Mouse (Mus musculus) lung, postnatal 0 days (tissue): ENCODE measurements around the gene Irx2. TPM values are rescaled to one million over a fixed set of nuclear protein-coding genes. Genes with fewer than 3 reads are reported as not detected.

Experiments used
- ATAC-seq: fragments of 200-750 bp; cut with Nextera tagmentation; 2 replicates; pipeline ENCODE4 v1.8.0; 2017; ENCODE audit warnings: moderate library complexity
- DNase-seq: peaks from one replicate; pipeline ENCODE4 v3.0.0-alpha.2; 2016; ENCODE audit warnings: low spot score
- H3K27ac ChIP-seq: fragments of 300-500 bp; sonication (generic); 2 replicates; pipeline ENCODE4 v1.5.1; 2014; ENCODE audit warnings: antibody characterized with exemption, mild to moderate bottlenecking, low read length, mixed read lengths
- H3K27me3 ChIP-seq: fragments of 300-500 bp; sonication (generic); replicated peaks from 2 replicates; pipeline ENCODE4 v1.6.1; 2014; ENCODE audit warnings: low read length, mixed read lengths; ENCODE audit not compliant: insufficient read depth
- H3K36me3 ChIP-seq: fragments of 300-500 bp; sonication (generic); 2 replicates; pipeline ENCODE4 v1.6.1; 2014; ENCODE audit warnings: low read length, mixed read lengths; ENCODE audit not compliant: insufficient read depth
- H3K4me1 ChIP-seq: fragments of 300-500 bp; sonication (generic); 2 replicates; pipeline ENCODE4 v1.6.1; 2014; ENCODE audit warnings: antibody characterized with exemption, low read depth, low read length, mixed read lengths; ENCODE audit not compliant: insufficient read depth
- H3K4me2 ChIP-seq: fragments of 300-500 bp; sonication (generic); replicated peaks from 2 replicates; pipeline ENCODE4 v1.6.1; 2014; ENCODE audit warnings: low read depth, mild to moderate bottlenecking, low read length, moderate library complexity, mixed read lengths
- H3K4me3 ChIP-seq: fragments of 300-500 bp; sonication (generic); 2 replicates; pipeline ENCODE4 v1.5.1; 2014; ENCODE audit warnings: low read depth, low read length
- H3K9ac ChIP-seq: fragments of 300-500 bp; sonication (generic); replicated peaks from 2 replicates; pipeline ENCODE4 v1.6.1; 2014; ENCODE audit warnings: low read depth, mild to moderate bottlenecking
- H3K9me3 ChIP-seq: fragments of 300-500 bp; sonication (generic); 2 replicates; pipeline ENCODE4 v1.6.1; 2016; ENCODE audit warnings: low read length, mixed read lengths
- CTCF ChIP-seq: IDR thresholded peaks from 2 replicates; pipeline ENCODE4 v1.5.1; 2016; ENCODE audit warnings: antibody characterized with exemption, mild to moderate bottlenecking
- EP300 ChIP-seq: IDR thresholded peaks from 2 replicates; pipeline ENCODE4 v1.6.1; 2016; ENCODE audit warnings: antibody characterized with exemption, mild to moderate bottlenecking, control low read depth
- WGBS: fragments of 180-500 bp; shearing (Covaris S2); extraction: QIAGEN DNeasy Blood & Tissue Kit; methylation state at CpG from one replicate; pipeline ENCODE4 v1.1.7; 2014; 5-methylcytosine and 5-hydroxymethylcytosine counted together
- polyA plus RNA-seq: library from polyadenylated mRNA; unstranded; fragments of >200 nt; fragmentation: Nextera tagmentation; extraction: Ambion mirVana; gene quantifications from 2 replicates; pipeline ENCODE4 v1.2.1, GENCODE M21; 2015

The Irx2 gene
- polyA plus RNA-seq, 1 experiment from 2014 or later, result 40.0 TPM

DNA sequence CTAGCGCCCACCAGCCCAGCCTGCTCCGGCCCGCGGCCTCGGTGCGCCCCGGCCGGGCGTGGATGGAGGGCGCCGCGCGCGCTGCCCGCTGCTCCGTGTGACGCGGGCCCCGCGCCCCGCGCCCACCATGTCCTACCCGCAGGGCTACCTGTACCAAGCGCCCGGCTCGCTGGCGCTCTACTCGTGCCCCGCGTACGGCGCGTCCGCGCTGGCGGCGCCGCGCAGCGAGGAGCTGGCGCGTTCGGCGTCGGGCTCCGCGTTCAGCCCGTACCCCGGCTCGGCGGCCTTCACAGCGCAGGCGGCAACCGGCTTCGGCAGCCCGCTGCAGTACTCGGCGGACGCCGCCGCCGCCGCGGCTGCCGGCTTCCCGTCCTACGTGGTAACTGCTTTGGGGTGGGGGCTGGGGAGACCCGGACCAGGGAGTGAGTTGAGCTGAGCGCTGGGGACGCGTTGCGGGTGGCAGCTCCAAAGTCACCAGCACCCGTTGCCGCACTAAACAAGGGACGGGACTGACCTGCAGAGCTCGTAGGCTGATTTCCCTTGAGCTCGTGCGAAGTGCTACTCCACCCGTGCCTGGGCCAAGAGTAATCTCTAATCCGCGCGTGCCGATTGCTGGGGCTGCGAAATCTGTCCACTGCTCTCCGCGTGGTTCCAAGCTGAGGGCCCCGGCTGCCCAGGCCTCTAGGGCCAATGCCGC is 463 bp downstream of the Irx2 start:
- H3K4me1 ChIP-seq, result no peaks in the 10 kb centered on the region
- peak overlapping the region; percentile 63 for H3K9ac ChIP-seq
- H3K36me3 ChIP-seq, result no peaks in the 10 kb centered on the region
- H3K4me2 ChIP-seq, result peak overlapping the region; percentile 64
- peaks cover 31% of the 10 kb centered on the region for H3K27me3 ChIP-seq
- H3K4me3 ChIP-seq, result peak overlapping the region; percentile 56
- TF ChIP-seq CTCF (no peak), EP300 (no peak)
- DNase-seq (peak; percentile 49), ATAC-seq (peak; percentile 19)
- WGBS, result under 1% methylated on average over 53 of the region's 88 CpGs
- H3K9me3 ChIP-seq, result no peaks in the 10 kb centered on the region
- H3K27ac ChIP-seq, result peak overlapping the region; percentile 84

DNA sequence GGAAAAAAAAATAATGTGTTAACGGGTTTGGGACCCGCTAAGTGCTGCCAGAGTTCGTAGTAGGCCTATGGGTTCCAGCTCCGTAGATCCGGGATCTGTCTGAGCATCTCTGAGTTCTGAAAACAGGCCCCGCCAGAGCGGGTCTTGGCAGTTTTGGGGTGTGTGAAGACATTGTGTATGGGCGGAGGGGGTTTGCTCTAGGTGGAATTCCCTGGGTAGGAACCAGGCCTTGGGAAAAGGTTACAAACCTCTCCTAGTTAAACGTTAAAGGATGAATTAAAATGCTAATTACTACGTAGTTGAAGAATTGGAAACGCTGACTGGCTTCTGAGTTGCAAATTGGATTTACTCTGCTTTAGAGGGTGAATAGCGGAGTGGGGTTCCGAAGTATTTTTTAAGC is 1.2 kb downstream of the Irx2 start:
- TF ChIP-seq EP300 (no peak), CTCF (no peak)
- Histone ChIP-seq H3K9ac (peak overlapping the region; percentile 51), H3K36me3 (no peaks in the 10 kb centered on the region), H3K27ac (0 out of 2 replicates have a peak overlapping the region, but pooled peaks have one; percentile 47), H3K9me3 (no peaks in the 10 kb centered on the region), H3K4me2 (peak overlapping the region; percentile 64), H3K4me1 (no peaks in the 10 kb centered on the region), H3K4me3 (peak overlapping the region; percentile 56), H3K27me3 (peaks cover 29% of the 10 kb centered on the region; the same call in 1 of the 2 replicates)
- ATAC-seq, result no peak
- DNase-seq, result no peak
- 4% methylated on average over 13 of the region's 13 CpGs for WGBS

GRCm38 (mm10) chr13:72630501-72631372 is 2.1 kb downstream of the Irx2 start:
- TF ChIP-seq CTCF (no peak), EP300 (no peak)
- Histone ChIP-seq H3K27me3 (peaks cover 24% of the 10 kb centered on the region; the same call in 1 of the 2 replicates), H3K9ac (peak overlapping the region; percentile 51), H3K9me3 (no peaks in the 10 kb centered on the region), H3K36me3 (no peaks in the 10 kb centered on the region), H3K4me2 (peak overlapping the region; percentile 64), H3K4me3 (peak overlapping the region; percentile 56), H3K4me1 (no peaks in the 10 kb centered on the region), H3K27ac (no peak overlapping the region)
- WGBS, result 1% methylated on average over 60 of the region's 60 CpGs
- DNase-seq (no peak), ATAC-seq (no peak)

- H3K27ac ChIP-seq, result no peak overlapping the region
- no peaks in the 10 kb centered on the region for H3K9me3 ChIP-seq
- WGBS, result 1% methylated on average over 62 of the region's 62 CpGs
- DNase-seq, result no peak
- no peaks in the 10 kb centered on the region for H3K36me3 ChIP-seq
- TF ChIP-seq EP300 (no peak), CTCF (peak; percentile 5; the same call in 1 of the 2 replicates)
- H3K4me1 ChIP-seq, result no peaks in the 10 kb centered on the region
- peak overlapping the region; percentile 51 for H3K9ac ChIP-seq
- H3K4me2 ChIP-seq, result peak overlapping the region; percentile 64
- peak overlapping the region; percentile 56 for H3K4me3 ChIP-seq
- peaks cover 24% of the 10 kb centered on the region; the same call in 1 of the 2 replicates for H3K27me3 ChIP-seq
- no peak for ATAC-seq
Observed at GRCm38 (mm10) chr13:72631373-72632021, 2.9 kb downstream of the Irx2 start.

- TF ChIP-seq CTCF (no peak), EP300 (no peak)
Observed at GRCm38 (mm10) chr13:72632361-72632760, 3.7 kb downstream of the Irx2 start.

More at GRCm38 (mm10) chr13:72632361-72632760, 3.7 kb downstream of the Irx2 start:
- no peak for ATAC-seq
- no peaks in the 10 kb centered on the region for H3K9me3 ChIP-seq
- H3K27ac ChIP-seq, result no peak overlapping the region
- H3K4me2 ChIP-seq, result peak overlapping the region; percentile 64
- H3K9ac ChIP-seq, result peak overlapping the region; percentile 51; the same call in 1 of the 2 replicates
- H3K36me3 ChIP-seq, result no peaks in the 10 kb centered on the region
- WGBS, result 9% methylated on average over 6 of the region's 6 CpGs
- no peaks in the 10 kb centered on the region for H3K4me1 ChIP-seq
- peak; percentile 41 for DNase-seq
- H3K4me3 ChIP-seq, result peak overlapping the region; percentile 56
- H3K27me3 ChIP-seq, result peaks cover 26% of the 10 kb centered on the region; the same call in 1 of the 2 replicates
